30 mouse cellular contexts compared by ENCODE assay signal in the genomic region with DNA sequence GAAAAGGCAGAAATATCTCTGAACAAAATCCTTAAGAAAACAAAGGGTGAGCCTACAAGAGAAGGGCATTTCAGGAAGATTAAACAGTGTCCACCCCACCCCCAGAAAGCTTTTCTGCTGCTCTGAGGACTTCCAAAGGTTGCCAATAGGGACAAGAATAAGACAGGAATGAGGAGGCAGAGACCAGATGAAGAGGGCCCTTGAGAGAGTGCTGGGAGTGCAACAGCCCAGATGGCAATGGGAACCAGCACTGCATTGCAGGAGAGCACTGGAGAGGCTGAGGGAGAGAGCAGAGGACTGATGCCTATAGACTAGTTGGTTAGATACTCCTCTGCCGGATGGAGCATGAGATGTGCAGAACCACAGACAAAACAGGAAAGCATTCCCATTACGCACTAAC.
"Had no signal": no experiment of that assay in that cellular context is flagged by ENCODE, and none has a peak within 500 bp of the region (broad histone marks: within the 10 kb centered on the region; RNA-seq: fewer than 3 reads in every experiment).

No protein-coding gene starts in this region.

- H3K9ac ChIP-seq: limb, embryonic 12.5 days; limb, embryonic 13.5 days; limb, embryonic 15.5 days; liver, embryonic 12.5 days; liver, embryonic 13.5 days; liver, embryonic 14.5 days; liver, embryonic 15.5 days; liver, postnatal 0 days; lung, embryonic 14.5 days; lung, embryonic 15.5 days; midbrain, embryonic 12.5 days; midbrain, embryonic 13.5 days; midbrain, embryonic 15.5 days; neural tube, embryonic 12.5 days had no signal

- ATAC-seq: liver, postnatal 0 days had no signal

- DNase-seq: left cerebral cortex, postnatal 4 days; liver; liver, embryonic 13.5 days; liver, postnatal 0 days; lung, adult 18-20 months; lung, adult 2 months; lung, embryonic 14.5 days; lung, postnatal 10 days; lung, postnatal 14 days; lung, postnatal 36 days; lung, postnatal 4 days; midbrain, embryonic 14.5 days had no signal

- H3K27ac ChIP-seq: limb, embryonic 10.5 days; limb, embryonic 12.5 days; limb, embryonic 13.5 days; limb, embryonic 15.5 days; liver, embryonic 12.5 days; liver, embryonic 13.5 days; liver, embryonic 14.5 days; liver, embryonic 15.5 days; lung, embryonic 15.5 days; macrophage; midbrain, embryonic 10.5 days; midbrain, embryonic 12.5 days; midbrain, embryonic 13.5 days; midbrain, embryonic 15.5 days; neural tube, embryonic 12.5 days had no signal

- H3K4me2 ChIP-seq: limb, embryonic 12.5 days; limb, embryonic 13.5 days; limb, embryonic 15.5 days; liver, embryonic 11.5 days; liver, embryonic 13.5 days; lung, embryonic 14.5 days; lung, embryonic 15.5 days; midbrain, embryonic 11.5 days; midbrain, embryonic 12.5 days; midbrain, embryonic 13.5 days; midbrain, embryonic 15.5 days; neural tube, embryonic 12.5 days had no signal

- H3K9me3 ChIP-seq: limb, embryonic 10.5 days; limb, embryonic 12.5 days; limb, embryonic 13.5 days; limb, embryonic 15.5 days; liver, embryonic 12.5 days; liver, embryonic 13.5 days; liver, embryonic 15.5 days; lung, embryonic 15.5 days; megakaryocyte, embryonic 14.5 days; midbrain, embryonic 10.5 days; midbrain, embryonic 12.5 days; midbrain, embryonic 13.5 days; midbrain, embryonic 15.5 days; neural tube, embryonic 12.5 days had no signal

- H3K4me3 ChIP-seq: limb, embryonic 10.5 days; limb, embryonic 12.5 days; limb, embryonic 13.5 days; limb, embryonic 15.5 days; liver, embryonic 12.5 days; liver, embryonic 13.5 days; liver, embryonic 15.5 days; lung, embryonic 15.5 days; megakaryocyte, embryonic 14.5 days; midbrain, embryonic 10.5 days; midbrain, embryonic 12.5 days; midbrain, embryonic 13.5 days; midbrain, embryonic 15.5 days; myocyte; neural tube, embryonic 12.5 days had no signal

- H3K27me3 ChIP-seq: limb, embryonic 12.5 days; limb, embryonic 13.5 days; limb, embryonic 15.5 days; liver, embryonic 12.5 days; liver, embryonic 13.5 days; liver, embryonic 15.5 days; lung, embryonic 15.5 days; megakaryocyte, embryonic 14.5 days; midbrain, embryonic 12.5 days; midbrain, embryonic 13.5 days; midbrain, embryonic 15.5 days; neural tube, embryonic 12.5 days had no signal

- H3K36me3 ChIP-seq: limb, embryonic 10.5 days; limb, embryonic 12.5 days; limb, embryonic 13.5 days; limb, embryonic 15.5 days; liver, embryonic 12.5 days; liver, embryonic 13.5 days; liver, embryonic 15.5 days; lung, embryonic 15.5 days; midbrain, embryonic 10.5 days; midbrain, embryonic 12.5 days; midbrain, embryonic 15.5 days; neural tube, embryonic 12.5 days had no signal

- H3K4me1 ChIP-seq: lung, embryonic 15.5 days; midbrain, embryonic 13.5 days; neural tube, embryonic 12.5 days had no signal
